Mouse (Mus musculus) duodenum, adult 2 months (tissue): ENCODE results near the gene 1110008P14Rik. TPM values are rescaled to one million over a fixed set of nuclear protein-coding genes. Genes with fewer than 3 reads are reported as not detected.

Experiments
- polyA plus RNA-seq: library from polyadenylated mRNA; depleted of rRNA; stranded (reverse); fragments of >200 nt; gene quantifications from 2 replicates; pipeline ENCODE4 v1.2.3, GENCODE M21; 2012; ENCODE audit warnings: low replicate concordance; rRNA removed

1110008P14Rik gene
- 179 and 196 TPM in 2 replicates for polyA plus RNA-seq

DNA sequence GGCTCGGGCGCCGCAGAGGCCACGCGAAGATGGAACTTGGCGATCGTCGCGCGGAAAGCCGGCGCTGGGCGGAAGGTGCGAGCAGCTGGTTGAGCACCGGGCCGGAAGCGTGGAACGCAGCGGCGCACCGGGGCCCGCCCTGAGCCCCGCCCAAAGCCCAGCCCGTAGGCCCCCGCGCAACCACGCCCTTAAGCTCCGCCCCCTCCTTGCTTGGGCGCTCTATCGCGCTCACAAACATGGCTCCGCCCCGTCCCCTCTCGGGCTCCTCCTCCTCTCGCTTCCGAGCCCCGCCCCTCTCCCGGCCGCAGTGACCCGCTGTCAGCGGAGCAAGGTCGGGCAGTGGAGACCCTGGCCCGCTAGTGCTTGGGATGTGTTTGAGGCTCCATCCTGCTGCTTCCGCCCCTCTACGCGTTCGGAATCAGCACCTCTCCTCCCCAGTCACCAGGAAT lies at the start of gene 1110008P14Rik:
Gene 1110008P14Rik (minus strand): TSS at position 164 of the 449 bp plus-strand sequence.

DNA sequence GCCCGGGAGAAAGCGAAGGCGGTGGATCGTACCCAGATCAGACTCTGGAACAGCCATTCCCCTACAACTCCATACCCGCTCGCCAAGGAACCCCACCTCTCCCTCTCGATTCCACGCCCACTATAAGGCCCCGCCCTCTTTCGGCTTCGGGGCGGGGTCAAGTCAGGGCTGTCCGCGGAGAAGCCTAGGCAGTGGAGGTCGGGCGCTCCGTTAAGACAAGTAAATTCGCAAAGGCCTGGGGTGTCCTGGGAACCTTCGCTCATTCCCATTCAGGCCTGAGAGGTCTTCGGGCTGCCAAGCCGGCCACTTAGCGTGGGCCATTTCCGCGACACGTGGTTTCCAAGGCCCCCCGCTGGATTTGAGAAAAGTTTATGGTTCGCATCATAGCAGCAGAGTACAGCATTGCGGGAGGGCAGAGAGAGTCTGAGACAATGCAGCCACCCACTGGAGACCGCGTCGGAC lies 13.8 kb upstream of the 1110008P14Rik start, which contains the start of gene Ptges2:
Gene Ptges2 (plus strand): TSS at position 413 of the 462 bp plus-strand sequence.

DNA sequence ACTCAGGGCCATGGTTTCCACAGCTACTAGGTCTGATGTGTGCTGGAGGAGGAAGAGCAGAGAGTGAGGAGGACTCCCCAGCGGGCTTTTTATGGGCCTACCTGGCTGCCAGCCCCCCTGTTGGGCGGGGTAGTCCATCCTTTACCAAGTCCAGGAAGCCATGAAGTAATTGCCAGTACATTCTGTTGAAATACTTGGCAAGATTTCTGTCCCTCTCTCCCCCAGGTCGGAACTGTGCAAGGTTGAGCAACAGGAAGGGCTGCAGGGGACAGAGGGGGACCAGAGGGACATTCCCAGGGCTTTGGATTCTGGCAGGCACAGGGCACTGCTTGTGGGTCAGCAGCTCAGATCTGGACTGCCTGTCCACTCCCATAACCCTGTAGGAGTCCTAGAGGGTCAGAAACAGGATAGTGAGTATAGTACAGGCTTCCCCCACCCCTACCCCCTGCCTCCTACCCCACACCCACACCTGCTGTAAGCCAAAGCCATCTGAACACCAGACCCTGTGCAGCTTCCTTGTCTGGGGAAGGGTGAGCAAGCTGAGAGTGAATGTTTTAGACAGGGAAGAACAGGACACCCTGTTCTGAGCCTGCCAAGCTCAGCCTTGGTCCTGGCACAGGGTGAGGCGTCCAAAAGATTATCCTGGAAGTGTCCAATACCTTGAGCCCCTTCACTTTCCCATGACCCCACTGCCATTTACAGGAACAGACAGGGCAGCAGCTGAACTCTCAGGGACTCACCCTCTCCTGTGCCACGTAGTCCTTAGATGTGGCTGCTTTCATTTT lies 6.2 kb upstream of the 1110008P14Rik start, which contains the start of gene Lcn2:
Gene Lcn2 (minus strand): TSS at position 547 of the 785 bp plus-strand sequence.

DNA sequence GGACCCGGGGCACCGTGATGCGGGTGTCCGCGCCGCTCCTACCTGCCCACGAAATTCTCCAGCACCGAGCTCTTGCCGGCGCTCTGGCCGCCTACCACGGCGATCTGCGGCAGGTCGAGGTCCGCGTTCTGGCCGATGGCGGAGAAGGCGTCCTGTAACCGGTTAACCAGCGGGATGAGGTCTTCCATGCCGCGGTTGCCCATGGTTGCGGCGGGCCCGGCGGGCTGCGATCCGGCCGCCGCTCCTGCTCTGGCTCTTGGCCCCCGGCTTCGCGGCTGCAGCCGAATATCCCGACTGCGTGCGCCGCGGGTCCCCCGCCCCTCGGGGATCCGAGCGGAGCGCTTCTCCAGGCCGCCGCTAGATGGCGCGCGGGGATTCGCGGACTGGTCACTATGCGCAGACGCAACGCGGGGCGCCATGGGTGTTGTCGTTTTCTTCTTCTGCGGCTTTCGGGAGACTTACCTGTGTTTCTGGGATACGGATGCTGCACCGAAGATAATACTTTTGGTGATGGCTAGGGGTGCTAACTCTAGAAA lies 28.7 kb downstream of the 1110008P14Rik start, which contains the start of gene Dnm1:
Gene Dnm1 (minus strand): TSS at position 332 of the 536 bp plus-strand sequence.

DNA sequence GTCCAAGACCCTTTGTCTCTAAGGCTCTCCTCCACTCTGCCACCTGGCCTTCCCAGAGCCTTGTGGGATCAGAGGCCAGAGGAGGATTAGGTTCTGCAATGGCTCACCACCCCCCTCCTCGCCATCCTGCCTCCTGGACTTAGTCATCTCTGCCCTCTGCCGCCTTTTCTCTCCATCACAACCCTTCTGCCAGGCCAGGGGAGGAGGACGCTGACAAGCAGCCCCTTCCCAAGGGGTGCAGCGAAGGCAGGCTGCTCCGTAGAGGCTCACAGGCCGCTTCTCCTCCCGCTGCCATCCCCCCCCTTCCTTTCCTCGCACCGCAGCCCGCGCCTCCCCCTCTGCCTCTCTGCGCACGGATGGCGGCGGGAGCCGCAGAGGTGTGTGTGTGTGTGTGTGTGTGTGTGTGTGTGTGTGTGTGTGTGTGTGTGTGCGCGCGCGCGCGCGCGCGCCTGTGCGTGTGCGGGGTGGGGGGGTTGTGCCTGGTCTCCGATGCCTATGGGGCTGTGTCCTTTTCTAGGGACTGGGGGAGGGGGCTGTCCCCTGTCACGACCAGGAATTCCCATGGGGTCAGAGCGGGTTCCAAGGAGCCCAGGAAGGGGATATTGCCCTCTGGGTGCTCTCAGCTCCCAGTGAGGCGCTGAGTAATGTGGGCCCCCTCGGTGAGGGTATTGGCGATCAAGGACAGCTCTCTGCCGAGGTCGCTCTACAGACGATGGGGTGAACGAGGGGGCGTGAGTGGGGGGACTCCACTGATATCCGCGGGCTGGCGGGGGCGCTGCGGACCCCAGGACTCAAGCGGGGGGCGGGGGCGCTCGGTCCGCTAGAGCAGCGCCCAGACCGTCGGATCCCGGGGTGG lies 29.4 kb downstream of the 1110008P14Rik start, which contains the start of gene Ciz1:
Gene Ciz1 (plus strand): TSS at position 177 of the 856 bp plus-strand sequence.

Other genes with a start within 250 kb of the 1110008P14Rik start
- gene Prrc2b, start 230.9 kb downstream of the 1110008P14Rik start, polyA plus RNA-seq, result 11.5 and 21.9 TPM in 2 replicates
- gene Pomt1, start 145.3 kb downstream of the 1110008P14Rik start, polyA plus RNA-seq, result 18.0 and 22.4 TPM in 2 replicates
- 64.0 and 65.4 TPM in 2 replicates for gene Uck1, start 121.8 kb downstream of the 1110008P14Rik start, polyA plus RNA-seq
- gene Golga2, start 94.6 kb downstream of the 1110008P14Rik start, polyA plus RNA-seq, result 24.6 and 33.2 TPM in 2 replicates
- gene Swi5, start 93.9 kb downstream of the 1110008P14Rik start, polyA plus RNA-seq, result 96.7 and 222 TPM in 2 replicates
- 152 and 178 TPM in 2 replicates for gene Ciz1, start 29.6 kb downstream of the 1110008P14Rik start, polyA plus RNA-seq
- 604 and 726 TPM in 2 replicates for gene Dnm1, start 28.6 kb downstream of the 1110008P14Rik start, polyA plus RNA-seq
- gene Lcn2, start 6.3 kb upstream of the 1110008P14Rik start, polyA plus RNA-seq, result 6.7 and 7.2 TPM in 2 replicates
- gene Ptges2, start 14.0 kb upstream of the 1110008P14Rik start, polyA plus RNA-seq, result 28.3 and 40.4 TPM in 2 replicates
- gene Naif1, start 68.5 kb upstream of the 1110008P14Rik start, polyA plus RNA-seq, result 3.1 and 3.6 TPM in 2 replicates
- gene Slc25a25, start 69.5 kb upstream of the 1110008P14Rik start, polyA plus RNA-seq, result 16.3 and 25.6 TPM in 2 replicates
- gene Fam102a, start 153.4 kb upstream of the 1110008P14Rik start, polyA plus RNA-seq, result 56.6 and 105 TPM in 2 replicates
- 119 and 153 TPM in 2 replicates for gene Dpm2, start 188.9 kb upstream of the 1110008P14Rik start, polyA plus RNA-seq
- 0.55 and 0.81 TPM in 2 replicates for gene Pip5kl1, start 192.9 kb upstream of the 1110008P14Rik start, polyA plus RNA-seq
- not detected in 2 replicates for gene 9430097D07Rik, start 193.7 kb upstream of the 1110008P14Rik start, polyA plus RNA-seq
- gene St6galnac4, start 205.2 kb upstream of the 1110008P14Rik start, polyA plus RNA-seq, result 6.6 and 10.5 TPM in 2 replicates
- 17.7 and 37.0 TPM in 2 replicates for gene St6galnac6, start 217.8 kb upstream of the 1110008P14Rik start, polyA plus RNA-seq
- 5.3 and 7.2 TPM in 2 replicates for gene Ak1, start 239.8 kb upstream of the 1110008P14Rik start, polyA plus RNA-seq